Mouse (Mus musculus) liver, embryonic 11.5 days (tissue): ENCODE results near the gene Ctsa. TPM values are rescaled to one million over a fixed set of nuclear protein-coding genes. Genes with fewer than 3 reads are reported as not detected.
A peak's percentile ranks its signal among the peaks of the same experiment; 100 is the strongest.

Source experiments
- ATAC-seq: fragments of 200-750 bp; cut with Nextera tagmentation; replicated peaks from 2 replicates; pipeline ENCODE4 v1.8.0; 2017; ENCODE audit warnings: moderate number of reproducible peaks, mild to moderate bottlenecking, moderate TSS enrichment, moderate library complexity; ENCODE audit not compliant: low FRiP score
- DNase-seq: peaks from one replicate; pipeline ENCODE4 v3.0.0-alpha.2; 2017; ENCODE audit warnings: low spot score
- H3K27ac ChIP-seq: fragments of 300-500 bp; sonication (generic); 2 replicates; pipeline ENCODE4 v1.5.1; 2014; ENCODE audit warnings: mild to moderate bottlenecking, low read depth, low read length, control low read depth
- H3K27me3 ChIP-seq: fragments of 300-500 bp; sonication (generic); replicated peaks from 2 replicates; pipeline ENCODE4 v1.6.1; 2014; ENCODE audit warnings: low read length, mixed read lengths; ENCODE audit not compliant: control insufficient read depth, insufficient read depth
- H3K36me3 ChIP-seq: fragments of 300-500 bp; sonication (generic); 2 replicates; pipeline ENCODE4 v1.6.1; 2014; ENCODE audit warnings: mild to moderate bottlenecking, low read length, moderate library complexity, mixed read lengths; ENCODE audit not compliant: control insufficient read depth, insufficient read depth
- H3K4me1 ChIP-seq: fragments of 300-500 bp; sonication (generic); replicated peaks from 2 replicates; pipeline ENCODE4 v1.6.1; 2014; ENCODE audit warnings: low read length, mixed read lengths; ENCODE audit not compliant: control insufficient read depth, insufficient read depth
- H3K4me2 ChIP-seq: fragments of 300-500 bp; sonication (generic); 2 replicates; pipeline ENCODE4 v1.6.1; 2014; ENCODE audit warnings: mild to moderate bottlenecking, control low read depth, moderate library complexity
- H3K4me3 ChIP-seq: fragments of 300-500 bp; sonication (generic); 2 replicates; pipeline ENCODE4 v1.5.1; 2014; ENCODE audit warnings: low read depth, low read length, control low read depth
- H3K9ac ChIP-seq: fragments of 300-500 bp; sonication (generic); 2 replicates; pipeline ENCODE4 v1.6.1; 2014; ENCODE audit warnings: low read depth, low read length, control low read depth
- H3K9me3 ChIP-seq: fragments of 300-500 bp; sonication (generic); 2 replicates; pipeline ENCODE4 v1.6.1; 2016; ENCODE audit warnings: low read length, inconsistent platforms, mixed read lengths; ENCODE audit not compliant: control insufficient read depth
- WGBS: fragments of 180-500 bp; shearing (Covaris S2); extraction: QIAGEN DNeasy Blood & Tissue Kit; methylation state at CpG from one replicate; pipeline ENCODE4 v1.1.7; 2014; 5-methylcytosine and 5-hydroxymethylcytosine counted together
- polyA plus RNA-seq: library from polyadenylated mRNA; unstranded; fragments of >200 nt; fragmentation: Nextera tagmentation; extraction: Ambion mirVana; gene quantifications from 2 replicates; pipeline ENCODE4 v1.2.1, GENCODE M21; 2014

Ctsa gene
- polyA plus RNA-seq, 1 experiment from 2014 or later = 103 TPM

DNA sequence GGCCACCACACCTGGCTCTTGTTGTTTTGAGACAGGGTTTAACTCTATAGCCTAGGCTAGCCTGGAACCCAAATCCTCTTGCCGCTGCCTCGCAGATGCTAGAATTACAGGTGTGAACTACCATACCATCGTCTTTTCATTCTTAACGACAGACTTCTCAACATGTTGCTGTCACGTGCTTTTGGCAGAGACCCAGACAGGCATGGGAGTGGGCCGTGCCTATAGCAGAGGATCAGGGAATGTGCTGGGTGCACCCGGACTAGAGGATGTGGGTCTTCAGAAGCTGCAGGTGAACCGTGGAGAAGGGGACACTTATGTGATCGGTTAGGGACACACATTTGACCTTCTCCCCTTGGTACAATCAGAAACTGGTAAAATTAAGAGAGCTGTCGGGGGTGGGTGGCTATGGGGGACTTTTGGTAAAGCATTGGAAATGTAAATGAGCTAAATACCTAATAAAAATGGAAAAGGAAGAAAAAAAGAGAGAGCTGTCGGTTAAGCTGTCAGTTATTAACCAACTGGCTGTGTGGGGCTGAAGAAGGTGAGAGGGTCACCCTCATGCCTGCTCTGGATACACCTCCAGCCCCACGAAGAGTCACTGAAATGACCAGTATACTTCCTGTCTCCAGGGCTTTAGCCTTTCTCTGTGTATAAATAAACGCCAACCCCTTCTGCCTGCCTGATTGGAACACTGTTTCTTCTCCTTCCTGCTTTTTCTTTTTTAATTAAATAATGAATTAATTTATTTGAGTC, 32.2 kb upstream of the Ctsa start:
- ATAC-seq (no peak), DNase-seq (no peak)
- Histone ChIP-seq H3K9ac (no peak overlapping the region), H3K36me3 (peaks cover 25% of the 10 kb centered on the region), H3K4me3 (no peak overlapping the region), H3K27ac (no peak overlapping the region), H3K4me1 (peaks cover 4% of the 10 kb centered on the region), H3K27me3 (no peaks in the 10 kb centered on the region), H3K9me3 (no peaks in the 10 kb centered on the region), H3K4me2 (no peak overlapping the region)
- 87% methylated on average over 13 of the region's 13 CpGs for WGBS

DNA sequence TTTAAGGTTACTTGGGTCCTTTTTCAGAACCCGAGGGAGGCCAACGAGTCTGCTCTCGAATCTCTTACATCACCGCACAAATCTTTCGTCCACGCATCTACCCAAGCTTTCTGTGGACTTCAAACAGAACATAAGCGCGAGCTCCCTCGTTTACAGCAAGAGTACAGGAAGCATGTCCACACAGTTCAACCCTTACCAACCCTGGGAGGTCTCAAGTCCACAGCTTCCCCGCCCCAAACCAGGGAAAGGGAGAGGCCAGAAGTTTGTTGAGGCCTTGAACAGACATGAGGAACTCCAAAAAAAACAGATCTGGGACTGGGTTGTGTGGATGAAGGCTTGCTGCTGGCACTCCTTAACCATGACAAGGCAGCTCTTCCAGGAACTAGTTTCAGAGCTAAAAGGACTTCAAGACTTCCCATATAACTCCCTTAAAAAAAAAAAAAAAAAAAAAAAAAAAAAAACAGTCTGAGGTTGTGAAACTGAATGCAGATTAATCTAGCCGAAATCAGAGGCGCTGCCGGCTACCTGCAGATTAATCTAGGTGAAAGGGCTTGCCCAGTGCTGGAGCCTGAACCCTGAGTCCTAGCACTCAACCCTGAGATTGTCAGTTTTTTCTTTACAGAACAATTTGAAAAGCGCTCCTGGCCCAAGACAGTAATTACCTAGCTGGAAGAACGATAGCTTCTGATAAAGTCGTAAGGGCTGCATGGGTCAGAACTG, 29.3 kb upstream of the Ctsa start:
- 90% methylated on average over 16 of the region's 16 CpGs for WGBS
- H3K4me3 ChIP-seq = peak overlapping the region; percentile 90
- H3K9ac ChIP-seq = peak overlapping the region; percentile 88
- H3K27ac ChIP-seq = no peak overlapping the region
- no peaks in the 10 kb centered on the region for H3K9me3 ChIP-seq
- peaks cover 12% of the 10 kb centered on the region for H3K36me3 ChIP-seq
- H3K27me3 ChIP-seq = no peaks in the 10 kb centered on the region
- DNase-seq (no peak), ATAC-seq (no peak)
- peak overlapping the region; percentile 66 for H3K4me2 ChIP-seq
- peaks cover 12% of the 10 kb centered on the region for H3K4me1 ChIP-seq

DNA sequence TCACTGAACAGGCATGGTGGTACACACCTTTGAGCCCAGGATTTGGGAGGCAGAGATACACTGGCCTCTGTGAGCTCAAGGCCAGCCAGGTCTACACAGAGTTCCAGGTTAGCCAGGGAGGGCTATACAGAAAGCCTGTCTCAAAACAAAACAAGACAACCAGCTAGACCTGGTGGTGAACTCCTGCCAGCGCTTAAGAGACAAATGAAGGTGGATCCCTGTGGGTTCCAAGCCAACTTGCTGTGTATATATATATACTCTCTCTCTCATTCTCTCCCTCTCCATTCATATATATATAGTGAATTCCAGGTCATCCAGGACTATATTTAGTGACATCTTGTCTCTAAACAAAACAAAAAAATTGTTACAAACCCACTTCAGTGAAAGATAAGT, 28.8 kb upstream of the Ctsa start:
- WGBS = 46% methylated on average over 1 of the region's 1 CpGs
- no peaks in the 10 kb centered on the region for H3K27me3 ChIP-seq
- no peak overlapping the region for H3K27ac ChIP-seq
- peaks cover 15% of the 10 kb centered on the region for H3K36me3 ChIP-seq
- ATAC-seq (no peak), DNase-seq (no peak)
- peaks cover 12% of the 10 kb centered on the region for H3K4me1 ChIP-seq
- H3K4me3 ChIP-seq = peak overlapping the region; percentile 90
- peak overlapping the region; percentile 88 for H3K9ac ChIP-seq
- H3K4me2 ChIP-seq = peak overlapping the region; percentile 66
- no peaks in the 10 kb centered on the region for H3K9me3 ChIP-seq

DNA sequence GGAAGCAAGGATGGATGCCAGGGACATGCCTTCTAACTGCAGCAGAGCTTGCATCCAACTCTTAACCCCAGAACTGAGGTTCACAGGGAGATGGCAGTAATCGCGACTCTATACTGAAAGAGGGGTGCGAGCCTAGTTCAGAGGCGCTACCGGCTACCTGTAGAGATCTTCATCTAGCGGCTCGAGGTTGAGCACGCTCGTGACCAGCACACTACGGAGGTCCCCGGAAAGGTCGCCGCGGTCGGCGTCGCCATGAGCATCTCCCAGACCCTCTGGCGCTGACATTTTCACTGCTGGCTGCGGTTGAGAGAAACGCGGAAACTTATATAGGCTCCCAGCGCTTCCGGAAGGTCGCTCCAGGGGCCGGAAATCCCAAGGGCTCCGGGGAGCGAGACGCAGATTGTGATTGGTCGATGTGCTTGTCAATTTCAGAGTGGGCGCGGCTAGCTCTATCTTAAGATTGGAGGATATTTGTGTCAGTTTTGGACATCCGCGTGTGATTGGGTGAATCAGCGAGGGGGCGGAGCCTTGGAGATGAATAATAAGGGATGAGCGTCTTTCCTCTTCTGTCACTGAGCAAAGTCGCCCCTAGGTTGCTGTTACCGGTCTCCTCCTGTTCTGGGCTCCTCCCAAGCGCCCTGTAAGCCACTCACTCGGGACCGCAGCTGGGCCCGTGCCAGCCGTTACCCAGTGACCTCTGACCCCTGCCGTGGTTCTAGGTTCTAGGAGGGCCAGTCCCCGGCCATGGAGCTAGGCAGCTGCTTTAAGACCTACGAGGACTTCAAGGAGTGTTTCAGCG, 27.9 kb upstream of the Ctsa start, which contains the start of the genes Acot8 and Zswim3:
Gene Acot8, minus strand, starts transcription at position 350 of the 799 bp plus-strand sequence.
Gene Zswim3, plus strand, starts transcription at position 566 of the 799 bp plus-strand sequence.
- Histone ChIP-seq H3K36me3 (peaks cover 12% of the 10 kb centered on the region), H3K4me2 (peak within 1 kb of the TSS; percentile 78), H3K4me3 (peak within 1 kb of the TSS; percentile 90), H3K9ac (peak within 1 kb of the TSS; percentile 88), H3K4me1 (peaks cover 12% of the 10 kb centered on the region), H3K9me3 (no peaks in the 10 kb centered on the region), H3K27me3 (no peaks in the 10 kb centered on the region), H3K27ac (peak within 1 kb of the TSS; percentile 81)
- ATAC-seq = peak; percentile 95
- peak; percentile 95 for DNase-seq
- under 1% methylated on average over 47 of the region's 47 CpGs for WGBS

DNA sequence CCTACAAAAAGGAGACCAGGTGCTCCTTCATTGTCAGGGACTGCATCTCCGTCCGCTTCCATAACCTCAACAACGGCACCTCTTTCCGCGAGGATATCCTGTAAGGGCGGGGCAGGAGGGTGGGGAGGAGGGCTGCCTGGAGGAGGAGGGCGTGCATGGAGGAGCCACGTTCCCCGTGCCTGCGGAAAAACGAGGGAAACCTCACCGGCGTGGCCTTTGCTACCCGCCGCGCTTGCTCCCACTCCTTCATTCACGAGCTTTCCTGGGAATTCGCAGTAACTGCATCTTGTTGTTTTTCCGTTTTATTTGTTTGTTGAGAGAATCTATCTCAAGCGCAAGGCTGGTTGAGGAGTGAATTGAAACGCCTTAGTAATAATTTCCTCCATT, 27.3 kb upstream of the Ctsa start:
- peak overlapping the region; percentile 78 for H3K4me2 ChIP-seq
- ATAC-seq = peak; percentile 75
- DNase-seq = no peak

DNA sequence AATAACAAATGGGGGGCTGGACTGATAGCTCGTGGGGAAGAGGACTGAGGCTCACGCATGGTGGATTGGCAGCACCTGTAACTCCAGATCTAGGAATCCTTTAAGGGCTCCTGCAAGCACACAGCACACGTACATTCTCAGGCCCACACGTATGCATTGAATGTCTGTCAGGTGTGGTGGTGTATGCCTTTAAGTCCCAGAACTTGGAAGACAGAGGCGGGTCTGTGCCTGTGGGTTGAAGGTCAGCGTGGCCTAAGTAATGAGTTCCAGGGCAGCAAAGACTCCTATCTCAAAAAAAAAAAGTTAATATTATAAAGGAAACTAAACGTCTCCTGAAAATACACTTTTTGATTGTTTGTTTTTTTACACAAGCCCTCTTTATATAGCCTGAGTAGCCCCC, 26.1 kb upstream of the Ctsa start:
- no peaks in the 10 kb centered on the region for H3K9me3 ChIP-seq
- peak overlapping the region; percentile 90; the same call in 1 of the 2 replicates for H3K4me3 ChIP-seq
- no peak overlapping the region for H3K27ac ChIP-seq
- H3K4me2 ChIP-seq = peak overlapping the region; percentile 78
- peaks cover 12% of the 10 kb centered on the region for H3K4me1 ChIP-seq
- peaks cover 2% of the 10 kb centered on the region; the same call in 1 of the 2 replicates for H3K36me3 ChIP-seq
- H3K9ac ChIP-seq = 0 out of 2 replicates have a peak overlapping the region, but pooled peaks have one; percentile 17
- no peaks in the 10 kb centered on the region for H3K27me3 ChIP-seq
- no peak for DNase-seq
- 79% methylated on average over 7 of the region's 7 CpGs for WGBS
- no peak for ATAC-seq

More for the DNA sequence above, 27.3 kb upstream of the Ctsa start:
- Histone ChIP-seq H3K4me1 (peaks cover 12% of the 10 kb centered on the region), H3K36me3 (peaks cover 7% of the 10 kb centered on the region; the same call in 1 of the 2 replicates), H3K27ac (peak overlapping the region; percentile 81), H3K9ac (peak overlapping the region; percentile 80), H3K27me3 (no peaks in the 10 kb centered on the region), H3K9me3 (no peaks in the 10 kb centered on the region), H3K4me3 (peak overlapping the region; percentile 90)
- under 1% methylated on average over 21 of the region's 21 CpGs for WGBS

DNA sequence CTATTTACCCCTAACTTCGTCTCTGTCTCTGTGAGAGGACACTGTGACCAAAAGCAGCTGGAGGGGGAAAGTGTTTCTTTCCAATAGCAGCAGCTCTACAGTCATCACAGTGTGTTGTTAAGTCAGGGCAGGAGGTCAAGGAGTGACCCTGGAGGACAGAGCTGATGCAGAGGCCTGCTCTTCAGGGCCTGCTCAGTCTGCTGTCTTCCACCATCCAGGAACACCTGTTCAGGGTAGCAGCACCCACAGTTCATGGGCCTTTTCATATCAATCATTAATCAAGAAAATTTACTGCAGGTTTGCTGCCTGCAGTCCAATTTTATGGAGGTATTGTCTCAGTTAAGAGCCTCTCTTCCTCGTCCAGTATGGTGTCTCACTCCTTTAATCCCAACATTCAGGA, 19.1 kb upstream of the Ctsa start:
- Histone ChIP-seq H3K4me2 (no peak overlapping the region), H3K4me1 (peaks cover 6% of the 10 kb centered on the region; the same call in 1 of the 2 replicates), H3K9me3 (no peaks in the 10 kb centered on the region), H3K36me3 (peaks cover 4% of the 10 kb centered on the region; the same call in 1 of the 2 replicates), H3K27me3 (no peaks in the 10 kb centered on the region), H3K9ac (no peak overlapping the region), H3K27ac (no peak overlapping the region), H3K4me3 (no peak overlapping the region)
- no peak for DNase-seq
- ATAC-seq = no peak
- 67% methylated on average over 2 of the region's 2 CpGs for WGBS

DNA sequence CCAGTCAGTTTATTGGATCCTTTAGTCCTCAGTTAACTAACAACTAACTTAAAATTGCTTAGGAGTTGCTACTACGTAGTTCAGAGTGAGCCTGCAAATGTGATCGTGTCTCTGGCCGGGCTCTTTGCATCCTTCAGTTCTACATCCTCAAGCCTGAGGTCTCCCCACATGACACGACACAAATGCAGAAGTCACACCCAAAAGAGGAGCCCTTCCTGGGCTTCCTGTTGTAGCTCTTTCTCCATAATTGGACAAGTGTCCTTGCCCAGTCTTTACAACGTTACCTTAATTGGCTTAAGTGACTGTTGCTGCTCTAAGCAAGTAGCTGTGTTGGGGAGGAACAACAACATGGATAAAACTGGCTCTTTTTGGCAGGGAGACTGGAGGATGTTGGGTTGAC, 17.3 kb upstream of the Ctsa start:
- ATAC-seq = peak; percentile 35; the same call in 1 of the 2 replicates
- DNase-seq = no peak
- H3K27ac ChIP-seq = 0 out of 2 replicates have a peak overlapping the region, but pooled peaks have one; percentile 57
- H3K4me2 ChIP-seq = no peak overlapping the region
- H3K36me3 ChIP-seq = 0 out of 2 replicates have a peak, but pooled peaks cover 3% of the 10 kb centered on the region
- WGBS = 70% methylated on average over 5 of the region's 5 CpGs
- no peaks in the 10 kb centered on the region for H3K27me3 ChIP-seq
- H3K9me3 ChIP-seq = no peaks in the 10 kb centered on the region
- H3K4me1 ChIP-seq = peaks cover 6% of the 10 kb centered on the region; the same call in 1 of the 2 replicates
- no peak overlapping the region for H3K9ac ChIP-seq
- no peak overlapping the region for H3K4me3 ChIP-seq
